Mouse (Mus musculus) c-Kit-positive CD71-positive TER-119-negative erythroid progenitor cells, embryonic 14.5 days (primary cell): ENCODE results near the gene Hs3st4.

Experiments used
- DNase-seq: peaks from one replicate; pipeline ENCODE4 v3.0.0-alpha.2; 2013; ENCODE audit warnings: low read depth

The Hs3st4 gene

GRCm38 (mm10) chr7:124136133-124136532 lies 153.5 kb downstream of the Hs3st4 start:
- no peak for DNase-seq

GRCm38 (mm10) chr7:124141229-124141628 lies 158.6 kb downstream of the Hs3st4 start:
- no peak for DNase-seq

GRCm38 (mm10) chr7:124150901-124151300 lies 168.2 kb downstream of the Hs3st4 start:
- DNase-seq = no peak

GRCm38 (mm10) chr7:124163301-124163700 lies 180.6 kb downstream of the Hs3st4 start:
- no peak for DNase-seq

GRCm38 (mm10) chr7:124166229-124166628 lies 183.6 kb downstream of the Hs3st4 start:
- no peak for DNase-seq

- DNase-seq = no peak
These were observed 186.1 kb downstream of the Hs3st4 start for GRCm38 (mm10) chr7:124168796-124169195.

- DNase-seq = no peak
These were observed 187.3 kb downstream of the Hs3st4 start for GRCm38 (mm10) chr7:124170001-124170400.

- DNase-seq = no peak
These were observed 189.3 kb downstream of the Hs3st4 start for GRCm38 (mm10) chr7:124171992-124172391.

- no peak for DNase-seq
These were observed 198.3 kb downstream of the Hs3st4 start for GRCm38 (mm10) chr7:124180926-124181325.

GRCm38 (mm10) chr7:124184693-124185092 lies 202.0 kb downstream of the Hs3st4 start:
- DNase-seq = no peak

- no peak for DNase-seq
These were observed 216.3 kb downstream of the Hs3st4 start for GRCm38 (mm10) chr7:124198811-124199570.

GRCm38 (mm10) chr7:124216921-124217320 lies 234.3 kb downstream of the Hs3st4 start:
- no peak for DNase-seq

- DNase-seq = no peak
These were observed 237.9 kb downstream of the Hs3st4 start for GRCm38 (mm10) chr7:124220556-124220955.

- DNase-seq = no peak
These were observed 255.4 kb downstream of the Hs3st4 start for GRCm38 (mm10) chr7:124237896-124238670.

- DNase-seq = no peak
These were observed 257.4 kb downstream of the Hs3st4 start for GRCm38 (mm10) chr7:124239903-124240647.

- DNase-seq = no peak
These were observed 267.2 kb downstream of the Hs3st4 start for GRCm38 (mm10) chr7:124249838-124250237.

- no peak for DNase-seq
These were observed 267.9 kb downstream of the Hs3st4 start for GRCm38 (mm10) chr7:124250566-124250965.

- no peak for DNase-seq
These were observed 275.8 kb downstream of the Hs3st4 start for GRCm38 (mm10) chr7:124258419-124258818.

- no peak for DNase-seq
These were observed 288.1 kb downstream of the Hs3st4 start for GRCm38 (mm10) chr7:124270734-124271133.

GRCm38 (mm10) chr7:124289873-124290272 lies 307.2 kb downstream of the Hs3st4 start:
- DNase-seq = no peak

- no peak for DNase-seq
These were observed 336.8 kb downstream of the Hs3st4 start for GRCm38 (mm10) chr7:124319451-124319850.

GRCm38 (mm10) chr7:124335635-124336034 lies 353.0 kb downstream of the Hs3st4 start:
- DNase-seq = no peak

- no peak for DNase-seq
These were observed 358.8 kb downstream of the Hs3st4 start for GRCm38 (mm10) chr7:124341510-124341909.
